Mouse (Mus musculus) CH12.LX (cell line): Measurements from ENCODE around the gene Adprh.

ENCODE experiments used
- BHLHE40 ChIP-seq: IDR thresholded peaks from 2 replicates; pipeline ENCODE4 v1.6.1; 2011; ENCODE audit warnings: mild to moderate bottlenecking, low read depth, low read length, improper control_type of control experiment
- CTCF ChIP-seq, 2 experiments: IDR thresholded peaks in 1 of 2; conservative IDR thresholded peaks in 1 of 2; 2 replicates each; pipeline ENCODE4 v1.5.1; 2011 to 2012; ENCODE audit warnings: low read depth in 2 of 2, low read length in 2 of 2, improper control_type of control experiment in 1 of 2, inconsistent platforms in 1 of 2, mild to moderate bottlenecking in 1 of 2, moderate library complexity in 1 of 2
- E2F4 ChIP-seq: IDR thresholded peaks from 2 replicates; pipeline ENCODE4 v1.6.1; 2011; ENCODE audit warnings: low read depth, low read length, improper control_type of control experiment; ENCODE audit not compliant: insufficient replicate concordance
- ELF1 ChIP-seq: IDR thresholded peaks from 2 replicates; pipeline ENCODE4 v1.6.1; 2014; ENCODE audit warnings: low read depth, mild to moderate bottlenecking, inconsistent platforms, low read length, improper control_type of control experiment
- EP300 ChIP-seq: IDR thresholded peaks from 2 replicates; pipeline ENCODE4 v1.6.1; 2011; ENCODE audit warnings: low read length, improper control_type of control experiment
- GABPA ChIP-seq: IDR thresholded peaks from 2 replicates; pipeline ENCODE4 v1.6.1; 2012; ENCODE audit warnings: low read depth, low read length, improper control_type of control experiment, inconsistent platforms; ENCODE audit not compliant: insufficient replicate concordance
- HCFC1 ChIP-seq: IDR thresholded peaks from 2 replicates; pipeline ENCODE4 v1.6.1; 2012; ENCODE audit warnings: low read depth, mild to moderate bottlenecking, inconsistent platforms, low read length, improper control_type of control experiment
- MEF2A ChIP-seq: IDR thresholded peaks from 2 replicates; pipeline ENCODE4 v1.6.1; 2014; ENCODE audit warnings: low read depth, mild to moderate bottlenecking, inconsistent platforms, low read length, improper control_type of control experiment, borderline replicate concordance
- POLR2A ChIP-seq: IDR thresholded peaks from 2 replicates; pipeline ENCODE4 v1.6.1; 2011; ENCODE audit warnings: low read depth, mild to moderate bottlenecking, improper control_type of control experiment, low read length
- SIN3A ChIP-seq: IDR thresholded peaks from 2 replicates; pipeline ENCODE4 v1.6.1; 2012; ENCODE audit warnings: low read length, improper control_type of control experiment, inconsistent platforms
- USF2 ChIP-seq: conservative IDR thresholded peaks from 2 replicates; pipeline ENCODE4 v1.6.1; 2011; ENCODE audit warnings: low read depth, low read length, improper control_type of control experiment

DNA sequence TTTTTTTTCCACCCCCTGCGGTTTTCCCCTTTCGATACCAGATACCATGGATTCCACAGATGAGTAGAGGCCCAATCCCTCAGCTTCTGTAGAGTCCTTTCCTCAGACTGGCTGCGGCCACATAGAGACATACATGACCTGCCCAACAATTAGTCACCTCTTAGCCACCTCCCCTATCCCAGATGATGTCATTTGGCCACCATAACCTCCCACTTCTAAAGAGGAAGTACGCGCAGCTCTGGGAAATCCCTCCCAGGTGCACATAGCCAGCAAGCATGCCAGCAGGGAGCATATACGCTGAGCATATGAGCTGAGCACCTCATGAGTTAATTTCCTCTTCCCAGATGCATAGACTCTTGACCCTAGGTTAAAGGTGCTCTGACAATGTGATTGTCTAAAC is 45.8 kb downstream of the Adprh start:
- TF ChIP-seq EP300 (peak; percentile 95), BHLHE40 (peak; percentile 96), USF2 (no peak), ELF1 (peak; percentile 84), E2F4 (0 out of 2 replicates have a peak, but pooled peaks have one; percentile 12), SIN3A (peak; percentile 92; the same call in 1 of the 2 replicates), GABPA (no peak), CTCF (conservative IDR thresholded peaks at IDR 0.05 in 1 of 2, IDR thresholded peaks at IDR 0.05 in 1 of 2; ENCODE audit: low read depth in 2 of 2, low read length in 2 of 2) (no peak), POLR2A (peak; percentile 83), MEF2A (peak; percentile 93), HCFC1 (peak; percentile 42; the same call in 1 of the 2 replicates)
